Mouse (Mus musculus): ENCODE data around the gene Ankrd34a.

Ankrd34a gene

DNA sequence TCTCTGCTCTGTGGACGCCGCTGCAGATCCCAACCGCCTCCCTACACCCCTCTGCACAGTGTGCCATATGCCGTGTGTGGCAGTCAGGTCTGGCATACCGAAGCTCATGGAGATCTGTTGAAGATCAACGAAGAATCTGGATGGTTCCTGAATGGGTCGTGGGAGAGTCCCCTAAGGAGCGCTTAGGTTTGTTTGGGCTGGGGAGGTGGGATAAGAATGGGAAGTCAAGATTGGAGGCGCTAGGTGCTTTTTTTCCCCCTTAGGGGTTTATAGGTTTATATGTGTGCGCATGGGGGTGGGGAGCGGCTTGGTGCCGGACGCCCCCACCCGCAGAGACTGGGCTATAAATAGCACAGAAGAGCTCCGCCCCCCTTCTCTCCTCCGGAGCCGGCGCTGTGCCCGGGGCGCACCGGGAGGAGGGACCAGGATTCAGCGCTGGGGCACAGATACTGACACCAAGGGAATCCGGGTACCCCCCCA, at the start of gene Ankrd34a:
Gene Ankrd34a (plus strand): TSS at position 409 of the 480 bp plus-strand sequence.
- DNase-seq = peak; percentile 52

DNA sequence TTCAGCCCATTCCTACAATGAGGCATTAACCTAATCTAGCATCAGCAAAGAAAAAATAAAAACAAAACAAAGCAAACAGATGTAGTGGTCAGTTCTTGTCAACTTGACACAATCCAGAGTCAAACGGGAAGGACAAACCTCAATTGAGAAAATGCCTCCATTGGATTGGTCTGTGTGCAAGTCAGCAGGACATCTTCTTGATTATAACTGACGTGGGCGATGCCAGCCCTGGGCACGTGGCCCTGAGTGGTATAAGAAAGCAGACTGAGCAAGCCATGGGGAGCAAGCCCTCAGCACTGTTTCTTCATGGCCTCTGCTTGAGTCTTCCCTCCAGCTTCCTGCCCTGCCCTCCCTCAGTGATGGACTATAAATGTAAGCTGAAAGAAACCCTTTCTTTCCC, 49.6 kb upstream of the Ankrd34a start:
- no peak for DNase-seq

DNA sequence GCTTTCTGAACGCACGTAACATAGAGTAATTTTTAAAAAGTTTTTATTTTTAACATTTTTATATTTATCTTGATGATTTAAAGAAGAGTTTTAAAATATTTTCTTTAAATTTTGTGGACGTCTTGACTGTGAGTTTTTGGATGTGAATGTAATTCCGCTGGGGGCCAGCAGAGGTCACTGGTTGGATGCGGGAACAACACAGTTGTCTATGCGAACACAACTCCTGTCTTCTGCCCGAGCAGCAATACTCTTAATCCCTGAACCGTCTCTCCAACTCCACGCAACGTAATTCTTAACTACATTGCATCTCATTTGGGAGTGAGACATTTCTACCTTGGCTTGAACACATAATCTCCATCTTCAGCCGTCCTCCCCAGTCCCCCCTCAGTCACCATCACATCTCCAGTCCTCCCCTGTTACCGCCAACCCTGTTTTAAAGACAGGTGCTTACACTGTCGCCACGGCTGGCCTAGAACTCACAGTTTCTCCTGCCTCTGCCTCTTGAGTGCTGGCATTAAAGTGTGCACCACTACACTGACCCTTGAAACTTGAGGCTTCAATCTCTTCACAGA, 49.0 kb upstream of the Ankrd34a start:
- peak; percentile 84 for DNase-seq

DNA sequence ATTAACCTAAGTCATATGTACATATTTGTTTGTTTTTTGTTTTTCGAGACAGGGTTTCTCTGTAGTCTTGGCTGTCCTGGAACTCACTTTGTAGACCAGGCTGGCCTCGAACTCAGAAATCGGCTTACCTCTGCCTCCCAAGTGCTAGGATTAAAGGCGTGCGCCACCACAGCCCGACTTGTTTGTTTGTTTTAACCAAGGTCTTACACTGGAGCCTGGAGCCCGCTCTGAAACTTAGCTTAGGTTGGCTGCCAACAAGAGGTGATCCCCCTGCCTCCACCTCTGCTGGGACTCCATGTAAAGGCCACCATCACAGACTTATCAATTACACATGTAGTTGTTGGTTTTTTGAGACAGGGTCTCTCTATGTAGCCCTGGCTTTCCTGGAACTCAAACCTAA, 47.6 kb upstream of the Ankrd34a start:
- no peak for DNase-seq

DNA sequence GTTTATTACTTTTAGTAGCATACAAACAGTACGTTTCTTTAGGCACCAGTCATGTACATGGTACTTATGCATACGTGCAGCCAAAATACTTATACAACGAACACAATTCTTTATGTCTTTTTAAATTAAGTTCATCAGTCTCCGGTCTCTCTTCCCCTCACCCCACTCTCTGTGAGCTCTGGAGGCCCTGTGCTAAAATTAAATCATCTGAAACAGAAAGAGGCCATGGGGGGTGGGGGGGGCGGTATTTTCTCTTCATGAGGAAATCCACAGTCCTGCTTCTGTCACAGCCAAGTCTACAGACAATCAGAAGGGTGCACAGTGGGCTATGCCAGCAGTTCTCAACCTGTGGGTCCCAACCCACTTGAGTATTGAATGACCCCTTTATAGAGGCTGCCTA, 47.1 kb upstream of the Ankrd34a start:
- DNase-seq = no peak

DNA sequence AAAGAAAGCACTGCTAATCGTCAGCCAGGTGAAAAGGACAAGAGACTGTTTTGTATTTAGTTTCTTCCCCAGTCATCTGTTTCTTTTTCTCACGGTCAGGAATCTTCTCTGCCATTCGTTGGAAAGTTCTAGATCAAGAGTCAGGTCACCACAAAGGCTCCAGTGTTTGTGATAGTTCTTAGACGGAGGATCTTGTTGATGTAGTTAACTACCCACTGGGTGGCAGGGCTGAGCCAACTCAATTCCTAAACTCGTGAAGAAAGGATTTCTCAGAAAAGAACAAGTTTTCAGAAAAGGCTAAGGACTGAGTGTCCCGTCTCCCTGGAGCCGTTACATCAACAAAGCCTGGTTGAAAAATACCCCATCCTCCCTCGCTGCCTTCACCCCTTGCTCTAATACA, 45.2 kb upstream of the Ankrd34a start:
- DNase-seq = peak; percentile 84

DNA sequence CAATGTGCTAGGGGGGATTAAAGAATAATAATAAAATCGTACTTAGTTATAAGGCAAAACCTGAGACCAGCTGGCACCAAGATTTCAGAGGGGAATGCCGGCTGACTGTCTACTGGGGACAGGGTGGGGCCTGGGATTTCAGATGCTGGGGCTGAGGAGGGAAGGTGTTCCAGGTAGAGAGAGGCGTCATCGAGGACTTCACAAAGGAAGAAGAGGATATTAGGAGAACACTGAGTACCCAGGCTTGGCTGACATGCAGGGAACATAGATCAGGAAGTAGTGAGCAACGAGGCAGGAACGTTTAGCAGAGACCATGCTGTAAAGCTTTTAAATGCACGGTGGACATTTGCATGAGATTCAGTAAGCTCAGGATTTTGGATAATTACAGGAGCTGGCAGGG, 44.5 kb upstream of the Ankrd34a start:
- DNase-seq = no peak

DNA sequence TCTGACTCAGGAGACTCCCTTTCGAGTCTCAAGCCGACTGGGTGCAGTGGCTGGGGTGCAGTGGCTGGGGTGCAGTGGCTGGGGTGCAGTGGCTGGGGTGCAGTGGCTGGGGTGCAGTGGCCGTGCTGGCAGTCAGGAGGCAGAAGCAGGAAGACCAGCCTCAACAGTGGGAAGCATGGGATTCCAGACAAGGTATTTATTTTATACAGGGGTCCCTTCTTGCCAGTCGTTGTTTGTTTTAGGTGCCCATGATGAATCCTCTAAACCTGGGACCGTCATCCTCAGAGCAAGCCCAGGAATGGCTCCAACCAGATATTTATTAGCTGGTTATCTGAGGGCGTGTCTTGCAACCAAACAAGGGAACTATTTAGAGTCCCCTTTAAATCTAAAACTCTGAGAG, 42.8 kb upstream of the Ankrd34a start:
- DNase-seq = no peak

DNA sequence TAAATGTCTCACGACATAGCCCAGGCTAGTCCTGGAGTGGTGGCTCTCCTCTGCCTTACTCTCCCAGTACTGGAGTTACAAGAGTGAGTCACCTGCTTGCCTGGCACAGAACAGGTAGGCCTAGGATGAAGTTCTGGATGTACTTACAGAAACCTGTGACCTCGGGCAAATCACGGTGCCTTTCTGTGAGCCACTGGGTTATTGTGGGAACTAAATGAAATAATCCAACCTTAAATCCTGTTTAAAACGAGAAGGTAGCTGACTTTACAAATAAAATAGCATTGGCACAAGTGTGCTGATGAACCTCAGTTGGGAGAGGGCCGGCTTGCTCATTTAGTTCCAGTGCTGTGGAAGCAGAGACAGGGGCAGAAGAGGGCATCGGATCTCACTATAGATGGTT, 42.2 kb upstream of the Ankrd34a start:
- DNase-seq = no peak

DNA sequence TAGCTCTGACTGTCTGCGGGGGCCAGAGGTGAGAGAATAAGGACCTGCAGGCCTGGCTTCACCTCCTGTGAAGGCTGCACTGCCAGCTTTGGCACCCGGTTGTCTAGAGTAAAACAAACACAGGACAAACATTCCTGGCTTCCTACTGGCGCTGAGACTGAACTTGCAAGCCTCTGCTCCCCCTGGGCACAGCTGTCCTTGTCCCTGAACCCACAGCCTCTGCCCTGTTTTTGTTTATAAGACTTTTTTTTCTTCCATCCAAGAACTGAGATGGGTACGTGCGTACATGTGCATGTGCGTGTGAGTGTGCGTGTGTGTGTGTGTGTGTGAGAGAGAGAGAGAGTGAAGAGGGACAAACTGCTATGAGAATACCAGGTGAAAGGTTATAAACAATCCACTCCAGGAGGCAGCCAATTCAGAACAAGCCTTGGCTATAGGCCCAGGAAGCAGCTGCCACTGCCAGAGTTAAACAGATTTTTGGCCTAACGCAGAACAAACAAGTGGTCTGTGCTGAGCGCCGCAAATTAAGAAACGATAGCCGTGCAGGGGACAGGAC, 41.3 kb upstream of the Ankrd34a start:
- DNase-seq = peak; percentile 91

DNA sequence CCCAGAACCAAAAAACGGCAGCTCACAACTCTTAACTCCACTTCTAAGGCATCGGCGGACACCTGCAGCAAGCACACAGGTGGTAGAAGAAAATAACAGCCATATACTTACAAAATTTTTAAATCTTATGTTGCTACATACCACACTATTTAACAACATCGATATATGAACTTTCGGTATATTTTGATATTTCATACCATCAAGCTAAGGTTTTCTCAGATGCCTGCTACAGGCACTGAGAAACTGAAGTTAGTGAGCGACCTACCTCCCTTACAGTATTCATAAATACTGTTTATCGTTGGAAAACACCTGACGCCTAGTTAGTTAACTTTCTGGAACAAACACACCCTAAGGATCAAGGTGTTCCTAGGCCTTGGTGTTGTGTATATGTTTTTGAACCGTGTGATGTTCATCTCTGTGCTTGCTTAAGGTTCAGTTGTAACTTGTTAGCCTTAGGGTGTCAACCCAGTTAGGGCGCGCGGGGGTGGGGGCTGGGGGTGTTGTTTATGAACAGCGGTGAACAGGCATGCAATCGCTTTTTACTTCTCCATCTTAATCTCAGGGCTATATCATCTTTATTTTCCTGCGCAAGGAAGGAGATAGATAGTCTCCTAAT, 40.3 kb upstream of the Ankrd34a start:
- DNase-seq = no peak

DNA sequence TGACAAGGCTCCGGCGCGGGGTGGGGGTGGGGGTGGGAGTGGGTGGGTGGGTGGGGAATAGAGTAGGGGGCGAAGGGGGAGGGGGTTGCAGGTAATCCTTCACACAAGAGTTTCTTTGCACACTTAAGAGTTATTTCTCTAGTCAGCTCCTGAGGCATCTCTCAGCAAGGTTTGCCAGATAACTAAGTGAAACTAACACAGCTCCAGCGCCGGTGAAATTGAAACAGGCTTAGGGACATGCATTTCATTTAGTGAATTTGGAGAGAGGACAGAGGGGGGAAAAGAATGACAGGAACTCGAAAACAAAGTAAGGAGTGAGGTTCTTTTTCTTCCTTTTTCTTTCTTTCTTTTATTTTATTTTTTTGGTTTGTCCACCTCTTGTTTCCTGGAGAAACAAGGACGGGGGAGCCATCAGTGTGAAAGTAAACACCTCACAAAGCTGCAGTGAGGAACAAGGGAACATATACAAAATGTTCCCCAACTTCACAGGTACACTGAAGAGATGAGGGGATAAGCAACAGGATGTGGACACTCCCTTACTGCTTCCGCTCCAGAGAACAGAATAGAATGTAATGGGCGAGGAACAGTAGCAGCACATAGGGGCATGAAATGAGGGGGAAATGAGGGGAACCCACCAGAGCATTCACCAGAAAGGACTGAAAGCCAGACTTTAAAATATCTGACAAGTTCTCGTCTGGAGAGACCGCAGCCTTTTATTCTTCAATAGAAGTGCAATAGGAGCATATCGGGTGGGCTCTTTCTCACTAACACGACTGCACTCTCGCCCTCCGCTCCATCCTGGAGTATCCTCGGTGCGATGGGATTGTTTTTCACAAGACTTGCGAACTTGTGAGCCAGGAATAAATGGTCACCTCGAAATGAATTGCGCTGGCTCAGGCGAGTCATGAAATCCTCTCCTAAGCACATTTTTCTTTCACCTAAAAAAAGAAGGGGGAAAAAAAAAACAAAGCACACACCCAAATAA, 39.5 kb upstream of the Ankrd34a start:
- no peak for DNase-seq

DNA sequence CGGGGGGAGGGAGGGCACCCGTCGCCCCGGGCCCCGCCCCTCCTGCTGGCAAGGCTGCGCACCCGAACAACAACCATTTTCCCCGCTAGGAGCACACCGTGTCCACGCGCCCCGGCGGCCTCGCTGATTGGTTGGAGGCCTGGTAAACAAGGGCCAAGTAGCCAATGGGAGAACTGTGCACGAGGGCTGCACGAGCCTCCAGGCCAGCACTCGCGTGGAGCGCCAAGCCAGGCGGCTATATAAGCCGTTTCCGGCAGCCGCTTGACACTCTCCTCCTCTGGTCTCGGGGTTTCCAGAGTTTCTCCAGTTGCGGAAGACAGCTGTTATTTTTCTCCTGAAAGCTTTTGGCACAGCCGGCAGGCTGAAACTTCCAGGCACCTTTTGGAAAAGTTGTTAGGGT, 38.7 kb upstream of the Ankrd34a start, which contains the start of gene Txnip:
Gene Txnip (plus strand): TSS at position 264 of the 400 bp plus-strand sequence.
- peak; percentile 100 for DNase-seq

DNA sequence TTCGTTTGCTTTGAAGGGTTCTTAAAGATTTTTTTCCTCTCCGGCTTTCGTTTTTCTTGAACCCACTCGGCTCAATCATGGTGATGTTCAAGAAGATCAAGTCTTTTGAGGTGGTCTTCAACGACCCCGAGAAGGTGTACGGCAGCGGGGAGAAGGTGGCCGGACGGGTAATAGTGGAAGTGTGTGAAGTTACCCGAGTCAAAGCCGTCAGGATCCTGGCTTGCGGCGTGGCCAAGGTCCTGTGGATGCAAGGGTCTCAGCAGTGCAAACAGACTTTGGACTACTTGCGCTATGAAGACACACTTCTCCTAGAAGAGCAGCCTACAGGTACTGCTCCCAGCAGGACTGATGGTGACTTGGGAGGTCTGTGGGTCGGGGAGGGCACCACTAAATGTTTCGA, 38.3 kb upstream of the Ankrd34a start:
- DNase-seq = peak; percentile 56

DNA sequence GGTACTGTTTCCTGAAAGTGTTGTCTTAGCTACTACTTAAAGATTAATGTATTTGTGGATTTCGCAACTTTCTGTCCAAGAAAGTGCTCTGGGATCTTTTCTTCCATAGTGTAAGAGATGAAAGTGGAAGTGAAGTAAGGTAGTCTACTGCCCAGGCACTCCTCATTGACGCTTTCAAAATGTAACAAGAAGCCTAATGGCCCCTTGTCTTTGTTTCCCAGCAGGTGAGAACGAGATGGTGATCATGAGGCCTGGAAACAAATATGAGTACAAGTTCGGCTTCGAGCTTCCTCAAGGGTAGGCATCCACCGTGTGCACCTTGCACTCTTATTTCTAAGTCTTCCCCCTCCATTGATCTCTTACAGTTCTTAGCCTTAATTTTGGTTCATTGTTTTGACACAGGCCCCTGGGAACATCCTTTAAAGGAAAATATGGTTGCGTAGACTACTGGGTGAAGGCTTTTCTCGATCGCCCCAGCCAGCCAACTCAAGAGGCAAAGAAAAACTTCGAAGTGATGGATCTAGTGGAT, 37.7 kb upstream of the Ankrd34a start:
- no peak for DNase-seq

DNA sequence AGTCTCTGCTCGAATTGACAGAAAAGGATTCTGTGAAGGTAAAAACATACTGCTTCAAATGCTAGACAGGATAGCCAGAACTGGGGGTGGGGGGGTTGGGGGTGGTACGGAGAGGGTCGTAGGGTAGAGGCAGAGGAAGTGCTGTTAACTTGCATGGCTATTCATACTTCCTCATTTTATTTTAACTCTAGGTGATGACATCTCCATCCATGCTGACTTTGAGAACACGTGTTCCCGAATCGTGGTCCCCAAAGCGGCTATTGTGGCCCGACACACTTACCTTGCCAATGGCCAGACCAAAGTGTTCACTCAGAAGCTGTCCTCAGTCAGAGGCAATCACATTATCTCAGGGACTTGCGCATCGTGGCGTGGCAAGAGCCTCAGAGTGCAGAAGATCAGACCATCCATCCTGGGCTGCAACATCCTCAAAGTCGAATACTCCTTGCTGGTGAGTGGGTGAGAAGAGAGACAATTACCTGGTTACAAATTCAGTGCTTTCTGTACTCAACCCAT, 37.0 kb upstream of the Ankrd34a start:
- no peak for DNase-seq

DNA sequence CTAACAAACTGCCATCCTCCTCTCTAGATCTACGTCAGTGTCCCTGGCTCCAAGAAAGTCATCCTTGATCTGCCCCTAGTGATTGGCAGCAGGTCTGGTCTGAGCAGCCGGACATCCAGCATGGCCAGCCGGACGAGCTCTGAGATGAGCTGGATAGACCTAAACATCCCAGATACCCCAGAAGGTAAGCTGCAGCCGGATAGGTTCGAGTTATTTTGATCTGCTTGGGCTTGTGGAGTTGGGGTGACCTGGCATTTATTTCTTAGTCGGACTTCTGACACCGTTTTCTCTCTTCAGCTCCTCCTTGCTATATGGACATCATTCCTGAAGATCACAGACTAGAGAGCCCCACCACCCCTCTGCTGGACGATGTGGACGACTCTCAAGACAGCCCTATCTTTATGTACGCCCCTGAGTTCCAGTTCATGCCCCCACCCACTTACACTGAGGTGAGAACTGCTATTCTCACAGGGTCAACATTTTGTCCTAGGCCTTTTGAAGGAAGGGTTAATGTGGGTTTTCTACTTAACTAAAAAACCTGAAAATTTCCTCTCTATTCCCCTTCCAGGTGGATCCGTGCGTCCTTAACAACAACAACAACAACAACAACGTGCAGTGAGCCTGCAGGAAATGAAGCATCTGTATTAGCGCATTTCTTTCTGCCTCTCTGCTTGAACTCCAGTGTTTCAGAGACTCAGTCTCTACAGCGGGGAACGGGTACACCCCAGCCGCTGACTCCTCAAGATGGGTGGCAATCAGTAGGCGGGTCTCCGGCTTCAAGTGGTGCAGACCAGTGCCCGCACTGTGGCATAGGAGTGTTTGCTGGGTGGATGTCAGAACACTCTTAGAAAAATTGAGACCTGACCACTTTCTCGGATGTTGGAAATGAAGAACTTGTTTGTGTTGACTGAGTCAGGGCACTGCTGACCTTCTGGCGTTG, 36.3 kb upstream of the Ankrd34a start:
- no peak for DNase-seq

DNA sequence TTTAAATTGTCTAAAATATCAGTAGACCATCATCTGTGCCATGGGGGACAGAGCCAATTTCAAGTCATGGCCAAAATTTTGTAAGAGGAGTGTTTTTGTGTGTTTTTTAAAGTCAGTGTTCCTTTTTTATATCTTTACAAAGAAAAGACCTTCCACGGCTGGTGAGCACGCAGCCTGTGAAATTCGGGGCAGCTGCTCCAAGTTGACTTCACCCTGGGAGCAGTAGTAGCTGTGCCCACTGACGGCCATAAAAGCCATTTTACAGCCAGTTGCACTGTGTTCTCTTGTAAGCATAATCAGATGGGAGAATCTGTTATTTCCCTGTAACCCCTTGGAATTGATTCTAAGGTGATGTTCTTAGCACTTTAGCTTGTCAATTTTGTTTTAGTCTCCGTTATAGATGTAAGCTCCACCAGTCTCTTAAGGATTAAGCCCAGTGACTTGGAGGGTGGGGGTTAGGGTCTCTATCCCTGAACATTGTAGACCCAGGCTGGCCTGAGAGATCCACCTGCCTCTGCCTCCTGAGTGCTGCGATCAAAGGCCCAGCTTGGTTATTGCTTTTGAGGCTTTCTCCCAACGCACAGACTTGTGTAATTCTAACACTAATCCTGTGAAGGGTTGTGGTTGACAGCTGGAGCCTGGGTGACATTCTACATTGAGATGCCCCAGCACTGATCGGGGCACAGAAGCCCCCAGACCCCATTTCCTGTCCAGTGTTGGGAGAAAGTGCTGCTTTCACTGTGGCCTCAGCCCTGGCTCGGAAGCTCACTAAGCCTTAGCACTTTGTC, 35.4 kb upstream of the Ankrd34a start:
- DNase-seq = no peak

DNA sequence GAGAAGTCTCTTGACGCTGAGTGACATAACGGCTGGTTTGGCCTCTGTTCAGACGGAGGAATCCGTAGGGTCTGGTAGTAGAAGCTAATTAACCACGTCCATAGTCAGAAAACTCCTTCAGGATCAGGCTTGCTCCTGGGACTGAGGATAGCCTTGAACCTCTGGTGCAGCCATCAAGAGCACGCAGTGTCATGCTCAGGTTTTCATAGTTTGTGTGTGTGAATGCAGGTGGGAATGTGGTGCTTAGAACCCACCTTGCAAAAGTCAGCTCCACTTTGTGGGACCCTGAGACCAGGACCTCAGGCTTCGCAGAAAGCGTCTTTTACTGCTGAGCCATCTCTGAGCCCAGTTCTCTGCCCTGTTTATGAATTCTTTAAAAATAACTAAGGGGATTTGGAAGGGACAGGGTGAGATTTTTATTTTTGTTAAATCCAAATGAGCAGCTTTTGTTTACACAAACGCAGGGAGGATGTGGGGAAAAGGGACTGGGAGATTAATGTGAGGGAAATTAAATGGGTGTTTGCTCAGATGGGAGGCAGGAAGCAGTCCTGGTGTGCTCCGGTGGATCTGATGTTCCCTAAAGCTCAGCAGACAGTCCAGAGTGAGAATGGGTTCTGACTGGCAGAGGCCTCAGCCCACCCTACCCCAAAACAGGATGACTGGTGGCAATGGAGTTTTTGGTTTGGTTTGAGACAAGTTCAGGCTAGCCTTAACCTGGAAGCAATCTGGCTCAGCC, 34.3 kb upstream of the Ankrd34a start:
- DNase-seq = peak; percentile 58

DNA sequence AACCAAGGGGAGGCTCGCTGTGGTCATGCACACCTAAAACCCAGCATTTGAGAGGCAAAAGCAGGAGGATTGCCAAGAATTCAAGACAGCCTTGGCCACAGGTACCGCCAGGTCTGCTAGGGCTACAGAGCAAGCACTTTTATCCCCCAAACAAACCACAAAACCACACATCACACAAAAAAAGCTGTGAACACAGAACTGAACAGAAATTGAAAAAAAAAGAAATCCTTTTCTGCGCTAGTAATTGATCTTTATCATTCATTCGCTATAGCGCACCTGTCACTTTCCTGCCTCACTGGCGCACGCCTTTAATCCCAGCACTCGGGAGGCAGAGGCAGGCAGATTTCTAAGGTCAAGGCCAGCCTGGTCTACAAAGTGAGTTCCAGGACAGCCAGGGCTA, 33.2 kb upstream of the Ankrd34a start:
- no peak for DNase-seq
